Mouse (Mus musculus): ENCODE results near the gene Lck. TPM values are rescaled to one million over a fixed set of nuclear protein-coding genes. Genes with fewer than 3 reads are reported as not detected.

The Lck gene
- polyA plus RNA-seq, 1 experiment from 2014 or later, result 13.0 TPM

GRCm38 (mm10) chr4:129586943-129587342 lies 13.5 kb upstream of the Lck start:
- no peak overlapping the region for H3K9ac ChIP-seq (replicated peaks; ENCODE audit: low read length)
- H3K4me2 ChIP-seq (replicated peaks; ENCODE audit: low read depth, low read length), result no peak overlapping the region
- peaks cover 13% of the 10 kb centered on the region for H3K4me1 ChIP-seq (ENCODE audit: insufficient read depth, low read length)
- H3K27me3 ChIP-seq (ENCODE audit: insufficient read depth, low read length), result no peaks in the 10 kb centered on the region
- ATAC-seq (ENCODE audit: low FRiP score, low TSS enrichment), result 0 out of 2 replicates have a peak, but pooled peaks have one; percentile 37
- H3K36me3 ChIP-seq (ENCODE audit: insufficient read depth, low read length), result peaks cover 17% of the 10 kb centered on the region
- peak overlapping the region; percentile 58 for H3K27ac ChIP-seq (ENCODE audit: low read length)
- H3K9me3 ChIP-seq (ENCODE audit: low read length), result no peaks in the 10 kb centered on the region
- no peak overlapping the region for H3K4me3 ChIP-seq (ENCODE audit: low read length)
- WGBS, result 24% methylated on average over 1 of the region's 1 CpGs

GRCm38 (mm10) chr4:129585773-129586172 lies 12.3 kb upstream of the Lck start:
- Histone ChIP-seq H3K27ac (ENCODE audit: low read length) (peak overlapping the region; percentile 84; the same call in 1 of the 2 replicates), H3K9me3 (ENCODE audit: low read length) (no peaks in the 10 kb centered on the region), H3K4me3 (ENCODE audit: low read length) (peak overlapping the region; percentile 59), H3K9ac (replicated peaks; ENCODE audit: low read length) (peak overlapping the region; percentile 72), H3K27me3 (ENCODE audit: insufficient read depth, low read length) (no peaks in the 10 kb centered on the region), H3K4me2 (replicated peaks; ENCODE audit: low read depth, low read length) (peak overlapping the region; percentile 81), H3K4me1 (ENCODE audit: insufficient read depth, low read length) (peaks cover 13% of the 10 kb centered on the region), H3K36me3 (ENCODE audit: insufficient read depth, low read length) (peaks cover 7% of the 10 kb centered on the region)
- no peak for ATAC-seq (ENCODE audit: low FRiP score, low TSS enrichment)
- WGBS, result 63% methylated on average over 9 of the region's 9 CpGs

GRCm38 (mm10) chr4:129584884-129585608 lies 11.6 kb upstream of the Lck start:
- H3K27me3 ChIP-seq (ENCODE audit: insufficient read depth, low read length), result no peaks in the 10 kb centered on the region
- H3K4me2 ChIP-seq (replicated peaks; ENCODE audit: low read depth, low read length), result peak overlapping the region; percentile 81
- peak; percentile 83 for ATAC-seq (ENCODE audit: low FRiP score, low TSS enrichment)
- no peaks in the 10 kb centered on the region for H3K9me3 ChIP-seq (ENCODE audit: low read length)
- H3K4me3 ChIP-seq (ENCODE audit: low read length), result peak overlapping the region; percentile 59
- H3K9ac ChIP-seq (replicated peaks; ENCODE audit: low read length), result peak overlapping the region; percentile 72
- H3K27ac ChIP-seq (ENCODE audit: low read length), result peak overlapping the region; percentile 84
- 2% methylated on average over 36 of the region's 36 CpGs for WGBS
- H3K4me1 ChIP-seq (ENCODE audit: insufficient read depth, low read length), result peaks cover 16% of the 10 kb centered on the region
- H3K36me3 ChIP-seq (ENCODE audit: insufficient read depth, low read length), result no peaks in the 10 kb centered on the region

- Histone ChIP-seq H3K4me1 (ENCODE audit: insufficient read depth, low read length) (peaks cover 16% of the 10 kb centered on the region), H3K27me3 (ENCODE audit: insufficient read depth, low read length) (no peaks in the 10 kb centered on the region), H3K36me3 (ENCODE audit: insufficient read depth, low read length) (no peaks in the 10 kb centered on the region), H3K4me3 (ENCODE audit: low read length) (peak overlapping the region; percentile 59), H3K27ac (ENCODE audit: low read length) (peak overlapping the region; percentile 84), H3K9me3 (ENCODE audit: low read length) (no peaks in the 10 kb centered on the region), H3K4me2 (replicated peaks; ENCODE audit: low read depth, low read length) (peak overlapping the region; percentile 81), H3K9ac (replicated peaks; ENCODE audit: low read length) (peak overlapping the region; percentile 72)
- 71% methylated on average over 1 of the region's 1 CpGs for WGBS
- ATAC-seq (ENCODE audit: low FRiP score, low TSS enrichment), result no peak
Observed at GRCm38 (mm10) chr4:129584370-129584769, 10.9 kb upstream of the Lck start.

- ATAC-seq (ENCODE audit: low FRiP score, low TSS enrichment), result no peak
- H3K4me3 ChIP-seq (ENCODE audit: low read length), result no peak overlapping the region
- H3K9me3 ChIP-seq (ENCODE audit: low read length), result no peaks in the 10 kb centered on the region
- 77% methylated on average over 1 of the region's 1 CpGs for WGBS
- H3K27ac ChIP-seq (ENCODE audit: low read length), result no peak overlapping the region
- H3K9ac ChIP-seq (replicated peaks; ENCODE audit: low read length), result no peak overlapping the region
- H3K4me1 ChIP-seq (ENCODE audit: insufficient read depth, low read length), result peaks cover 18% of the 10 kb centered on the region
- H3K4me2 ChIP-seq (replicated peaks; ENCODE audit: low read depth, low read length), result no peak overlapping the region
- no peaks in the 10 kb centered on the region for H3K27me3 ChIP-seq (ENCODE audit: insufficient read depth, low read length)
- no peaks in the 10 kb centered on the region for H3K36me3 ChIP-seq (ENCODE audit: insufficient read depth, low read length)
Observed at GRCm38 (mm10) chr4:129582251-129582650, 8.8 kb upstream of the Lck start.

- H3K4me3 ChIP-seq (ENCODE audit: low read length), result no peak overlapping the region
- H3K36me3 ChIP-seq (ENCODE audit: insufficient read depth, low read length), result no peaks in the 10 kb centered on the region
- ATAC-seq (ENCODE audit: low FRiP score, low TSS enrichment), result no peak
- no peaks in the 10 kb centered on the region for H3K9me3 ChIP-seq (ENCODE audit: low read length)
- no peak overlapping the region for H3K9ac ChIP-seq (replicated peaks; ENCODE audit: low read length)
- 0 out of 2 replicates have a peak overlapping the region, but pooled peaks have one; percentile 48 for H3K27ac ChIP-seq (ENCODE audit: low read length)
- no peaks in the 10 kb centered on the region for H3K27me3 ChIP-seq (ENCODE audit: insufficient read depth, low read length)
- 64% methylated on average over 7 of the region's 7 CpGs for WGBS
- H3K4me1 ChIP-seq (ENCODE audit: insufficient read depth, low read length), result peaks cover 23% of the 10 kb centered on the region
- no peak overlapping the region for H3K4me2 ChIP-seq (replicated peaks; ENCODE audit: low read depth, low read length)
Observed at GRCm38 (mm10) chr4:129580347-129580746, 6.9 kb upstream of the Lck start.

GRCm38 (mm10) chr4:129578466-129578865 lies 5.0 kb upstream of the Lck start, which contains the start of gene Fam167b:
Gene Fam167b, minus strand, starts transcription at chr4:129578549.
- peak within 1 kb of the TSS; percentile 56 for H3K9ac ChIP-seq (replicated peaks; ENCODE audit: low read length)
- no peaks in the 10 kb centered on the region for H3K27me3 ChIP-seq (ENCODE audit: insufficient read depth, low read length)
- H3K4me2 ChIP-seq (replicated peaks; ENCODE audit: low read depth, low read length), result peak within 1 kb of the TSS; percentile 41
- H3K9me3 ChIP-seq (ENCODE audit: low read length), result no peaks in the 10 kb centered on the region
- 72% methylated on average over 5 of the region's 5 CpGs for WGBS
- H3K4me1 ChIP-seq (ENCODE audit: insufficient read depth, low read length), result peaks cover 17% of the 10 kb centered on the region
- peak within 1 kb of the TSS; percentile 34 for H3K4me3 ChIP-seq (ENCODE audit: low read length)
- H3K27ac ChIP-seq (ENCODE audit: low read length), result peak within 1 kb of the TSS; percentile 52
- no peak for ATAC-seq (ENCODE audit: low FRiP score, low TSS enrichment)
- no peaks in the 10 kb centered on the region for H3K36me3 ChIP-seq (ENCODE audit: insufficient read depth, low read length)

GRCm38 (mm10) chr4:129577688-129578087 lies 4.2 kb upstream of the Lck start:
- WGBS, result 73% methylated on average over 7 of the region's 7 CpGs
- no peak for ATAC-seq (ENCODE audit: low FRiP score, low TSS enrichment)
- H3K27me3 ChIP-seq (ENCODE audit: insufficient read depth, low read length), result no peaks in the 10 kb centered on the region
- H3K4me3 ChIP-seq (ENCODE audit: low read length), result peak overlapping the region; percentile 34
- H3K9ac ChIP-seq (replicated peaks; ENCODE audit: low read length), result peak overlapping the region; percentile 56; the same call in 1 of the 2 replicates
- no peaks in the 10 kb centered on the region for H3K9me3 ChIP-seq (ENCODE audit: low read length)
- peaks cover 17% of the 10 kb centered on the region for H3K4me1 ChIP-seq (ENCODE audit: insufficient read depth, low read length)
- H3K36me3 ChIP-seq (ENCODE audit: insufficient read depth, low read length), result no peaks in the 10 kb centered on the region
- H3K4me2 ChIP-seq (replicated peaks; ENCODE audit: low read depth, low read length), result peak overlapping the region; percentile 41
- peak overlapping the region; percentile 46; the same call in 1 of the 2 replicates for H3K27ac ChIP-seq (ENCODE audit: low read length)

GRCm38 (mm10) chr4:129576863-129577491 lies 3.5 kb upstream of the Lck start:
- H3K4me1 ChIP-seq (ENCODE audit: insufficient read depth, low read length), result peaks cover 17% of the 10 kb centered on the region
- no peak; the same call in 1 of the 2 replicates for ATAC-seq (ENCODE audit: low FRiP score, low TSS enrichment)
- WGBS, result 34% methylated on average over 21 of the region's 21 CpGs
- H3K9ac ChIP-seq (replicated peaks; ENCODE audit: low read length), result peak overlapping the region; percentile 56
- peak overlapping the region; percentile 41 for H3K4me2 ChIP-seq (replicated peaks; ENCODE audit: low read depth, low read length)
- H3K9me3 ChIP-seq (ENCODE audit: low read length), result no peaks in the 10 kb centered on the region
- H3K27ac ChIP-seq (ENCODE audit: low read length), result no peak overlapping the region
- no peaks in the 10 kb centered on the region for H3K27me3 ChIP-seq (ENCODE audit: insufficient read depth, low read length)
- H3K4me3 ChIP-seq (ENCODE audit: low read length), result peak overlapping the region; percentile 34
- no peaks in the 10 kb centered on the region for H3K36me3 ChIP-seq (ENCODE audit: insufficient read depth, low read length)

Measured in kidney, embryonic 16.5 days (tissue).